Mouse (Mus musculus) heart, embryonic 15.5 days (tissue): ENCODE measurements around the gene Gm21992. TPM values are rescaled to one million over a fixed set of nuclear protein-coding genes. Genes with fewer than 3 reads are reported as not detected.
"Not testable (repeated sequence)": the region's sequence is repeated elsewhere in the genome, so short reads cannot be mapped to it uniquely, and the experiment has no call there.

Source experiments
- ATAC-seq: fragments of 200-750 bp; cut with Nextera tagmentation; replicated peaks from 2 replicates; pipeline ENCODE4 v1.8.0; 2017; ENCODE audit warnings: low read depth, moderate TSS enrichment; ENCODE audit not compliant: insufficient number of reproducible peaks, insufficient read depth, low FRiP score
- H3K27ac ChIP-seq: fragments of 300-500 bp; sonication (generic); 2 replicates; pipeline ENCODE4 v1.5.1; 2015; ENCODE audit warnings: mild to moderate bottlenecking, inconsistent platforms
- H3K27me3 ChIP-seq: fragments of 300-500 bp; sonication (generic); 2 replicates; pipeline ENCODE4 v1.6.1; 2015; ENCODE audit warnings: inconsistent platforms
- H3K36me3 ChIP-seq: fragments of 300-500 bp; sonication (generic); 2 replicates; pipeline ENCODE4 v1.6.1; 2015; ENCODE audit warnings: mild to moderate bottlenecking, inconsistent platforms
- H3K4me1 ChIP-seq: fragments of 300-500 bp; sonication (generic); replicated peaks from 2 replicates; pipeline ENCODE4 v1.6.1; 2015; ENCODE audit warnings: inconsistent platforms
- H3K4me2 ChIP-seq: fragments of 300-500 bp; sonication (generic); 2 replicates; pipeline ENCODE4 v1.6.1; 2015; ENCODE audit warnings: inconsistent platforms, mild to moderate bottlenecking, moderate library complexity
- H3K4me3 ChIP-seq: fragments of 300-500 bp; sonication (generic); 2 replicates; pipeline ENCODE4 v1.5.1; 2015; ENCODE audit warnings: mild to moderate bottlenecking, inconsistent platforms
- H3K9ac ChIP-seq: fragments of 300-500 bp; sonication (generic); 2 replicates; pipeline ENCODE4 v1.6.1; 2015; ENCODE audit warnings: mild to moderate bottlenecking, inconsistent platforms
- H3K9me3 ChIP-seq: fragments of 300-500 bp; sonication (generic); replicated peaks from 2 replicates; pipeline ENCODE4 v1.6.1; 2016; ENCODE audit warnings: inconsistent platforms
- WGBS: fragments of 180-500 bp; shearing (Covaris S2); methylation state at CpG from one replicate; pipeline ENCODE4 v1.1.7; 2015; ENCODE audit warnings: mixed read lengths; 5-methylcytosine and 5-hydroxymethylcytosine counted together
- polyA plus RNA-seq: library from polyadenylated mRNA; unstranded; fragments of >200 nt; fragmentation: Nextera tagmentation; extraction: Ambion mirVana; gene quantifications from 2 replicates; pipeline ENCODE4 v1.2.1, GENCODE M21; 2015

Gm21992 gene
- polyA plus RNA-seq, 1 experiment from 2014 or later: 30.5 TPM

DNA sequence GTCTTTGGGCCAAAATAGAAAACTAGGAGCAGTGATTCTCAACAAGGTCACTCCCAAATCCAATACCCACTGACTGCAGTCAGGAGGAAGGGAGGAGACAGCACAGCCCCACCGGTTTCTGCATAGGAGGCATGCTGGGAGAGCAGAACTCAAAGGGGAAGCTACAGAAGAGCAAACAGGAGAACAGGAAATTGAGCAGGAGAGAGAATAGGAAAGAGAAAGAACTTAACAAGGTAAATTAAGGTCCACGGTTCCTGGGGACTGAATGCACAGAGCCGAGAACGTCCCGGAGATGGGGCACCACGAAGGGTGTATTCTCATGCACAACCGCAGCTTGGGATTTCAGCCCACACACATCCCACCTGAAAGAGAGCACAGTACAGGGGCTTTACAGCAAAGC is 26.2 kb downstream of the Gm21992 start:
- Histone ChIP-seq H3K4me2 (no peak overlapping the region), H3K4me3 (no peak overlapping the region), H3K27ac (peak overlapping the region; percentile 36), H3K9ac (no peak overlapping the region), H3K36me3 (peaks cover 78% of the 10 kb centered on the region), H3K27me3 (no peaks in the 10 kb centered on the region), H3K9me3 (no peaks in the 10 kb centered on the region), H3K4me1 (peaks cover 21% of the 10 kb centered on the region)
- no peak for ATAC-seq
- 84% methylated on average over 7 of the region's 7 CpGs for WGBS

- Histone ChIP-seq H3K27ac (no peak overlapping the region), H3K4me3 (no peak overlapping the region), H3K36me3 (peaks cover 69% of the 10 kb centered on the region), H3K9ac (no peak overlapping the region), H3K9me3 (no peaks in the 10 kb centered on the region), H3K4me2 (no peak overlapping the region), H3K27me3 (no peaks in the 10 kb centered on the region), H3K4me1 (peaks cover 18% of the 10 kb centered on the region)
- no peak for ATAC-seq
- WGBS: 77% methylated on average over 2 of the region's 2 CpGs
Observed at GRCm38 (mm10) chr19:4782891-4783290, 28.5 kb downstream of the Gm21992 start.

- no peaks in the 10 kb centered on the region for H3K27me3 ChIP-seq
- no peak for ATAC-seq
- no peak overlapping the region for H3K4me2 ChIP-seq
- WGBS: 76% methylated on average over 3 of the region's 3 CpGs
- H3K27ac ChIP-seq: no peak overlapping the region
- H3K36me3 ChIP-seq: peaks cover 38% of the 10 kb centered on the region
- H3K9ac ChIP-seq: no peak overlapping the region
- H3K4me3 ChIP-seq: no peak overlapping the region
- no peaks in the 10 kb centered on the region for H3K4me1 ChIP-seq
- no peaks in the 10 kb centered on the region for H3K9me3 ChIP-seq
Observed at GRCm38 (mm10) chr19:4772785-4773184, 38.6 kb downstream of the Gm21992 start.

GRCm38 (mm10) chr19:4767507-4768148 is 43.8 kb downstream of the Gm21992 start:
- H3K27me3 ChIP-seq: no peaks in the 10 kb centered on the region
- H3K4me2 ChIP-seq: no peak overlapping the region
- WGBS: 68% methylated on average over 12 of the region's 12 CpGs
- H3K36me3 ChIP-seq: peaks cover 52% of the 10 kb centered on the region
- ATAC-seq: no peak
- H3K4me1 ChIP-seq: no peaks in the 10 kb centered on the region
- H3K9ac ChIP-seq: no peak overlapping the region
- no peak overlapping the region for H3K4me3 ChIP-seq
- no peak overlapping the region for H3K27ac ChIP-seq
- no peaks in the 10 kb centered on the region for H3K9me3 ChIP-seq

DNA sequence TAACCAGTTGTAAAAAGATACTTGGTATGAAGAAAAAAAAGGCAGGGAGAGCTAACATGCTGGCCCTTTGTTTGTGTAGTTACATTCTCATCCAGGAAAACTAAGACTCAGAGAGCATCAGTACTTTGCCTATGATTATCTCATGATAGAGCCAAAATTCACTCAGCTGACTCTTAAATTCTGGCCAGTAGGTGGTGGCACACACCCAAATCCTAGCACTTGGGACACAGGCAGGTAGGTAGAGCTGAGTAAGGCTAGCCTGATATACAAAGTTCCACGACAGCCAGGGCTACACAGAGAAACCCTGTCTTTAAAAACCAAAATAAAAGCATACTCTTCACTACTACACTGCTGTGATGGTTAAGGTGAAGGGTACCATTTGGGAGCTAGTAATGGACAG is 48.5 kb downstream of the Gm21992 start:
- no peak overlapping the region for H3K4me3 ChIP-seq
- no peaks in the 10 kb centered on the region for H3K27me3 ChIP-seq
- peaks cover 7% of the 10 kb centered on the region for H3K4me1 ChIP-seq
- peaks cover 51% of the 10 kb centered on the region for H3K36me3 ChIP-seq
- WGBS: 50% methylated on average over 1 of the region's 1 CpGs
- ATAC-seq: no peak
- no peak overlapping the region for H3K9ac ChIP-seq
- H3K27ac ChIP-seq: no peak overlapping the region
- H3K4me2 ChIP-seq: no peak overlapping the region
- no peaks in the 10 kb centered on the region for H3K9me3 ChIP-seq

DNA sequence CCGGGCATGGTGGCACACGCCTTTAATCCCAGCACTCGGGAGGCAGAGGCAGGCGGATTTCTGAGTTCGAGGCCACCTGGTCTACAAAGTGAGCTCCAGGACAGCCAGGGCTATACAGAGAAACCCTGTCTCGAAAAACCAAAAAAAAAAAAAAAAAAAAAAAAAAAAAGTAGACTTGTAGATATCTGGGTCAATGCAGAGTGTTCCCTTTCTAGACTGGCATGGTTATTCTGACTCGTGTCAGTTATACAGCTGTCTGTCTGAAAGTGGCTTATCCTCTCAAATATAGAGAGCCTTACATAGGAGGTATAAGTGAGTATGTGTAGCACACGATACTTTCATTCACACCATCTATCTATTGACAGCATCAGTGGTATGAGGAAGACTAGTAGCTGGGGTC is 50.9 kb downstream of the Gm21992 start:
- H3K4me3 ChIP-seq, ATAC-seq, H3K27me3 ChIP-seq, H3K4me2 ChIP-seq, H3K27ac ChIP-seq, H3K9me3 ChIP-seq, H3K9ac ChIP-seq: not testable (repeated sequence)
- whole genome bisulfite sequencing: 87% methylated on average over 8 of the region's 8 CpGs
- peaks cover 12% of the 10 kb centered on the region for H3K4me1 ChIP-seq
- H3K36me3 ChIP-seq: peaks cover 46% of the 10 kb centered on the region

- H3K4me1 ChIP-seq: peaks cover 14% of the 10 kb centered on the region
- WGBS: 2% methylated on average over 9 of the region's 9 CpGs
- no peaks in the 10 kb centered on the region for H3K9me3 ChIP-seq
- H3K9ac ChIP-seq: peak overlapping the region; percentile 75
- peak overlapping the region; percentile 69 for H3K4me3 ChIP-seq
- no peak for ATAC-seq
- H3K27ac ChIP-seq: peak overlapping the region; percentile 95
- H3K36me3 ChIP-seq: peaks cover 18% of the 10 kb centered on the region
- H3K27me3 ChIP-seq: no peaks in the 10 kb centered on the region
- H3K4me2 ChIP-seq: peak overlapping the region; percentile 84
Observed at GRCm38 (mm10) chr19:4756921-4757320, 54.5 kb downstream of the Gm21992 start.

GRCm38 (mm10) chr19:4756193-4756911 is 55.1 kb downstream of the Gm21992 start, which contains the start of gene Rbm4b:
Rbm4b (plus strand) TSS chr19:4756497.
- peak within 1 kb of the TSS; percentile 69 for H3K4me3 ChIP-seq
- peaks cover 14% of the 10 kb centered on the region for H3K4me1 ChIP-seq
- no peaks in the 10 kb centered on the region for H3K9me3 ChIP-seq
- peaks cover 13% of the 10 kb centered on the region; the same call in 1 of the 2 replicates for H3K36me3 ChIP-seq
- peak; percentile 97 for ATAC-seq
- peak within 1 kb of the TSS; percentile 84 for H3K4me2 ChIP-seq
- WGBS: under 1% methylated on average over 65 of the region's 65 CpGs
- peak within 1 kb of the TSS; percentile 75 for H3K9ac ChIP-seq
- peak within 1 kb of the TSS; percentile 95 for H3K27ac ChIP-seq
- H3K27me3 ChIP-seq: no peaks in the 10 kb centered on the region

- Histone ChIP-seq H3K4me1 (peaks cover 14% of the 10 kb centered on the region), H3K27me3 (no peaks in the 10 kb centered on the region), H3K9me3 (no peaks in the 10 kb centered on the region), H3K36me3 (0 out of 2 replicates have a peak, but pooled peaks cover 8% of the 10 kb centered on the region), H3K9ac (peak overlapping the region; percentile 75), H3K4me3 (peak overlapping the region; percentile 69), H3K27ac (peak overlapping the region; percentile 95), H3K4me2 (peak overlapping the region; percentile 84)
- ATAC-seq: peak; percentile 66
- under 1% methylated on average over 10 of the region's 10 CpGs for WGBS
Observed at GRCm38 (mm10) chr19:4755565-4756192, 55.7 kb downstream of the Gm21992 start.

- Histone ChIP-seq H3K4me1 (peaks cover 4% of the 10 kb centered on the region), H3K9me3 (no peaks in the 10 kb centered on the region), H3K9ac (no peak overlapping the region), H3K4me2 (no peak overlapping the region), H3K27me3 (no peaks in the 10 kb centered on the region), H3K36me3 (no peaks in the 10 kb centered on the region), H3K4me3 (no peak overlapping the region), H3K27ac (no peak overlapping the region)
- 80% methylated on average over 6 of the region's 6 CpGs for WGBS
- no peak for ATAC-seq
Observed at GRCm38 (mm10) chr19:4749975-4750374, 61.4 kb downstream of the Gm21992 start.

DNA sequence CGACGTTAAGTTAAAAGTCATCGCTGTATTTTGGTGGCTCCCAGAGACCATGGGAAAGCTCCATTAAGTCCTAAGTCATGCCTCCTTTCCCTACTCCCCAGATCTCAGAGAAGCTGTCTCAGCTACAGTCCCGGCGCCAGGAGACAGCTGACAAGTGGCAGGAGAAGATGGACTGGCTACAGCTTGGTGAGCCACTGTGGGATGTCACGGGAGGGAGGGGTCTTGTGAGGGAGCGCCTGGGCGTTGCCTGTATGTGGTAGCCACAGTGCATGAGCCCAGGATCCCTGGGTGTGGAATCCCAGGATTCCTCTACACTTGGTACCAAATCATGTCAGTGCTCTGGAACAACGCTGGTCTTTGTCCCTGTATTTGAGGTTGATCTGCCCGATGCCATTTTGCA is 62.9 kb downstream of the Gm21992 start:
- H3K36me3 ChIP-seq: no peaks in the 10 kb centered on the region
- no peak overlapping the region for H3K4me2 ChIP-seq
- H3K27ac ChIP-seq: no peak overlapping the region
- H3K9me3 ChIP-seq: no peaks in the 10 kb centered on the region
- H3K9ac ChIP-seq: no peak overlapping the region
- no peak overlapping the region for H3K4me3 ChIP-seq
- peaks cover 7% of the 10 kb centered on the region for H3K4me1 ChIP-seq
- no peaks in the 10 kb centered on the region for H3K27me3 ChIP-seq
- 79% methylated on average over 10 of the region's 10 CpGs for WGBS
- no peak for ATAC-seq
